Mouse (Mus musculus) lung, adult 18-20 months (tissue): ENCODE results near the gene Phpt1.

Experiments
- DNase-seq, 2 experiments: peaks; one replicate each; pipeline ENCODE4 v3.0.0; 2022; ENCODE audit warnings: mixed read lengths in 2 of 2

Gene Phpt1

DNA sequence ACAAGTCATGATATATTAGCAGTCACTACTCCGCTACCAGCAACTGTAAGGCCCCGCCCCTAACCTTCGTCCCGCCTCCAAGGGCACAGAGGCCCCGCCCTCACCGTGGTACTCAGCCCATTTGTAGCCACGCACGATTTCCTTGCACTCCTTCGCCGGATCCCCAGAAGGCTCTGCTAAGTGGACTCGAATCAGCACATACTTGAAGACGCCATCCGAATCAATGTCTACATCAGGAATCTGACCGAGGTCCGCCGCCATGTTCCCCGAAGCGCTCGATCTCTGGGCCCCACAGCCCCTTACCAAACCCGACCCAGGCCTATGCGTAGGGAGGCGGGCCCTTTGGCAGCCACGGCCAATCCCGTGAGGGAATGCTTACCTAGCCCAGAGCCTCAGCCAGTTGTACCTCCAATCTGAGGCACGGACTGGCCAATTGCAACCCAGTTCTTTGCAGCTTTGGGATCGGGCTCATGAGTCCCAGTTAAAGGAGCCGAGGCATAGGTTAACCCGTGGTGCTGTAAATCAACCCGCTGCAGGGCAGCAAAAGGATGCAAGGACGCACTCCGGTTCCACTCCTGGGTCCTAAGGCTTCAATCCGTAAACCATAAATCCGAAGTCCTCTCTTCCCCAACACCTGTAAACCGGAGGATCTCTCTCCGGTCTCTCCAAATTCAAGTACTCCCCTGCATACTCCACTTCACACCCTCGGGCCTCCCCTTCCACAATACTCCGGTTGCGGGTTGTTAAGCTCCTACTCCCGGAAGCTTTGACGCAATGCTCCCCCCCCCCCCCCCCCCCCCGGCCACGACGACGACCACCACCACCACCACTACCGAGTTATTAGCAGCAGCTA lies at the start of gene Phpt1, which contains the start of gene Mamdc4:
Phpt1 (minus strand) TSS at position 646 of the 853 bp plus-strand sequence.
Mamdc4 (minus strand) TSS at position 267 of the 853 bp plus-strand sequence.
- DNase-seq = peak; percentile 97

DNA sequence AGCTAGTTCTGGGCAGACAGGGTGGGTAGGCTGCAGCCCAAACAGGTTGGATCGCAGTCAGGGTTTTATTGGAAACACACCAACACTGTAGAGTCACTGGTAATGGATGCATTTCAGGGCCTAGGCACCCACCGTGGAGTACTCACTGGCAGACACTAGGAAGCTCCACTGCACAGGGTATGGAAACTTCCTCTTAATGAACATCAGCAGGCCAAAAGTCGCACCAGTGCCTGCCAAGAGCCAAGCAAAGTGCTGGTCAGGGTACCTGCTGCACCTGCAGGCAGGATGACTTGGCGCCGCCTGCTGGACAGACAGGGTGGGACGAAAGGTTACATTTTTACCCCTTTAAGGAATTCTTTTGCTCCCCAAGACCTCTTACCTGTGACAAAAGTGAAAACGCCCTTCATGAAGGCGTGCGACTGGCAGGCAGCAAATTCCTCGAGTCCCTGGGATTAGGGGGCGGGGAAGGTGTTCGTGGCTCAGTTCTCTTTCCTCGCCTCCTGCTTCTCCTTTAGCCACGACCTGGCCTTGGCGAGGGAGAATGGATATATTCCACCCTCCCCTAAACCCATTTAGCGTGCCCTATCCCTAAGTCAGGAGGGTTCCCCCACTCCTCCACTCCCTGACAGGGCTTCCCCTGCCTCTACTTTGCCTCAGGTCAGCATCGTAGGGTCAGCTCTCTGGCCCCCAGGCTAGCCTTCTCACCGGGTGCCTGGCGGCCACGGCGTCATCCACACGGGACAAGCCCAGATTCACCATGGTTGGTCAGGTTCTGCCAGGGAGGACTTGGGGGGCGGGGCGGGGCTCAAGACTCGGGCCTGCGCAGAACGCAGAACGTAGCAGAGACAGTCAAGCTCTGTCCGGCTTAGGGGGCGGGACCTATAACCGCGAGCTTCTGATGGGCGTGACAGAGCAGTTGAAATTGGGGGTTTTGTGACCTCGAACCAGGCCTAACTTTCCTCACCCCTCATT lies 46.5 kb upstream of the Phpt1 start, which contains the start of gene Tmem141:
Tmem141 (minus strand) TSS at position 777 of the 972 bp plus-strand sequence.
- DNase-seq = peak; percentile 93 to 96

DNA sequence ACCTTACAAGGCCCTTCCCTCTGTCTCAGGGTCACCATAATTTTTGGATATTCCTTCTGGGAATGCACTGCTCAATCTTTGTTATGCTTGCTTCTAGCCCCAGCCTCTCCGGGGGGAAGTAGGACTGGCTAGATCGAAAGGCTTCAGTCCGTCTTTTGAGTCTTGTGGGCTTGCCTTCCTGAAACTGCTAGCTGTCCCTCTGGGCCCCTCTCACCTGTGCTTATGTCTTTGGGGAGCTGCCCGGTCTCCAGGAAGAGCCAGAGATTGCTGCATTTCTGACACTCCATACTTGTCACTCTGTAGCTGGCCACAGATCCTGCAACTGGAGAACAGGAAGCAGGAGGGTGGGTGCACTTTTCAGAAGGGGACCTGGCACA lies 45.8 kb upstream of the Phpt1 start:
- DNase-seq = no peak

DNA sequence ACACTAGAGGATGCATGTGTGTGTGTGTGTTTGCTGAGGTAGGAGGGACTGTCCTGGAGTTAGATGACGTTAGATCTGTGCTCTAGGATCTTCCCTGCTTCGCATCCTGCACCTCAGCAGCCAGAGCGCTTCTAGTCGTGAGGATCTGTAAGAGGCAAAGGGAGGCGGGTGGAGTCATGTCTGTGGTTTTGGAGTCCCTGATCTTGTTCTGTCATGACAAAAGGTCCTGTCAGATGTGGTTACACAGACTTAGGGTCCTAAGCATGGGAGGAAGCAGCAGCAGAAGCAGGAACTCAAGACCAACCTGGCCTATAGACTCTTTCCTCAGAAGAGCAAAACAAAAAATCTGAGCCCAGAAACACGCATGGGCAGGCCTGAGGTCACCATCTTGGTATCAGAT lies 45.4 kb upstream of the Phpt1 start:
- DNase-seq = no peak

DNA sequence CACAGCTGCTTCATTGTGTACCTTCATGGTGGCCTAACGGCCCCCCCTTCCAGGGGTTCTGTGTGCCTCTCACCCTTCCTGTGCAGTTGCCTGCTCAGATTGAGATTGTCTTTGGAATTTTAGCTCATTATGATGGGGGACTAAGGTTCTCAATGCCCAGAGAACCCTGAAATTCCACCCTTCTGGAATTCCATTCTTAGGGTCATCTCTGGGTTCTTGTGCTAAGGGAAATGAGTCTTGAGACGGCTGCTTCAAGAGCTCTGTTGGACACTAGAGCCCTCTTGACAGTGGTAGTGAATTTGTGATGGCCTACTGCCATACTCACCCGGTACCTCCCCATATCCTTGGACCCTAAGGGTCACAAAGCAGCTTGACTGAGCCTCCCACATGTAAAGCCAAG lies 42.6 kb upstream of the Phpt1 start, which contains the start of gene Ccdc183:
Ccdc183 (minus strand) TSS at position 101 of the 400 bp plus-strand sequence.
- no peak for DNase-seq

DNA sequence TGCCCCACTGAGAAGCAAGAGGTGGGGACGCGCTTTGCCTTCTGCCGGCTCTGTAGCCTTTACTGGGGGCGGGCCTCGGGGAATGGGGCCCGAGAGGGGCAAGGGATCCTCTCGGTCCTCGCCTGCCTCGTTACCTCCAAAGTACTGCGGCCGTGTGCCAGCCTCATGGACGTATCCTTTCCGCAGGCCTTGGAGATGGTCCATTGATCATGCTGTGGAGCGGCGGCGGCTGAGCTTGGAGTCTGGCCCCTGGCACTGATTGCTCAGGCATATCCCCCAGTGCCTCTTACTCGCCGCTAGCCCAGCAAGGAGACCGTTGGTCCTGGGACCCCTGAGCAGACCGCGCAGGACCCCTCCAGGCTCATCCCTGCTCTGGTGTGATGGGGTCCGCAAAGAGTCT lies 41.4 kb upstream of the Phpt1 start:
- no peak for DNase-seq

DNA sequence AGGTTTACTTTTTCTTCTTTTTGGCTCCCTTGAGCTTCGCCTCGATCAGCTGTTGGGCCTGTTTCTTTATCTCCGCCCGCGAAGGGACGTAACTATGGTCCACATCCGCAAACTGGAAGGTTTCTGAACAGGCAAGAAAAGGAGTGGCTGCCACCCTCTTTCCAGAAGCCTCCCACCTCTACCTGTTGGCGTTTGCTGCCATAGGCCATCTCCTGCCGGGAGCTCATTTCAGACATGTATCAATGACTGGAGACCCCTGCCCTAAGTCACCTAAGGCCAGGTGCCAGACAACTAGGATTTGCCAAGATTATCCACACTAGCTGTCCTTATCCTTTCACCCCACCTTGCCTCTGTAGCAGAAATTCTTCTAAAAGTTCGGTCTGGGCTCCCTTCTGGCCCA lies 33.6 kb upstream of the Phpt1 start:
- no peak for DNase-seq

DNA sequence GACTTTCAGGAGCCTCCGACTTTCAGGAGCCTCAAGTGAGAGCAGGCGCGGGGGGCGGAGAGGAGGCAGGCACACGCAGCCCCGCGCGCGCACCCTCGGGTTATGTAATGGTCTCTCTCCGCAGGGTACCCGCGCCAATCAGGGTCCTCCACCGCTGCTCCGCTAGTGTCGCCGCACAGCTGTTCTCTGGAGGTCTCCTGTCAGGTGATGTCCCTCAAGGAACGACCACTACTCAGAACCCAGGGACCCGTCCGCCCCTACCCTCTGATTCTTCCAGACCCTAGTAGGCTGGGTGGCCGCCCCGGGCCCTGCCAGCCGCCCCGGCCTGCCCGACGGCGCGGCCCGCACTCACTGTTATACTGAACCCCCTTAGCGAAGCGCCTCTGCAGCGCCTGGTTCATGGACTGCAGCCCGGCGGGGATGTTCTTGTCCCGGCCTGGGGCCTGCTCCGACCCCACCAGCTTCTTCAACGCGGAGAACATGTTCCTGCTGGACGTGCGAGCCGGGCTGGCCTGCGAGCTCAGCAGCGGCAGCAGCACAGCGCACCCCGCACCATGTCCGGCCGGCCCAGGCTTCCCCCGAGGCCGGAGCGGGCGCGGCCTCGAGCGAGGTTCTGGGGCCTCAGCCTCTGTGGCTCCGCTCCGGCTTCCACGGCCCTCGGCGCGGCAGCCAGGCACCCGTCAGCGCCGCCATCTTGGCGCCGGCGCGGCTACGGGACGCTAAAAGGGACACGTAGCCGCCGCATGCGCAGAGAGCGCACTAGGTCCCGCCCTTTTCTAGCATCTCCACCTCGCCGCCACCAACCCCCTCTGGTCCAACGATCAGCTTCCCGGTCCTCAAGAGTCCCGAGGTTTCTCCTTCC lies 33.0 kb upstream of the Phpt1 start, which contains the start of gene Rabl6:
Rabl6 (minus strand) TSS at position 761 of the 862 bp plus-strand sequence.
- DNase-seq = peak; percentile 87 to 88

DNA sequence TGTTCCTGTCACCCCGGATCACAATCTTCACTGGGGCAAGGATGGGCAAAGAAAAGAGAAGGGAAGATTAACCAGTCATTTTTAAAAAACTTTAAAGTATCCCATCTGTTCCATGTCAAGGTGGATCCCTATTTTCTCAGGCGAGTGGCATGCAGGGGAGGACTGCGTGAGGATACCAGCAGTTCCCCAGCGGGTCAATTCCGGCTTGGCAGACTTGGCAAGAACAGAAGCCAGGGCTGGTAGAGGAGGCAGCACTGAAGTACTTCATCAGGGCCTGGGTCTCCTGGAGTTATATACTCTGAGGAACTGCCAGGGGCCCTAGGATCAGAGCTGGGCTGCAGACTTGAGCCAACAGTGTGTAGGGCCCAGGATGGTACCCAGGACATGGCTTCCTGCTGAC lies 27.5 kb upstream of the Phpt1 start:
- no peak for DNase-seq

DNA sequence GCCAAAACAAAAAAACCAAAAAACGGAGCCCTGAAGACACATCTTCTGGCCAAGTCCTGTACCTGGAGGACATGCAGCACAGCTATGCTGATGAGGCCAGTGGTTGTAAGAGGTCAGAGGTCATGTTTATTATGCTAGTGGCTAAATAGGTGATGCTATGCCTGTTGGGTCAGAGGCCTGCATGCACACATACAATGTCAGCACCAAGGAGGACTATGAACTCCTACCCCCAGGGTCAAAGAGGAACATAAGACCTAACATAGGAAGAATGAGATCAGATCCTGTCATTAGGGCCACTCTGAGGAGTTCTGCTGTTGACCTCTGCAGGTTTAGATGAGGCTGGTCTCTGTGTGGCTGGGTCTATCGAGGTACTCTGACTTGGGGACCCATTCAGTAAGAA lies 25.0 kb upstream of the Phpt1 start:
- DNase-seq = no peak

DNA sequence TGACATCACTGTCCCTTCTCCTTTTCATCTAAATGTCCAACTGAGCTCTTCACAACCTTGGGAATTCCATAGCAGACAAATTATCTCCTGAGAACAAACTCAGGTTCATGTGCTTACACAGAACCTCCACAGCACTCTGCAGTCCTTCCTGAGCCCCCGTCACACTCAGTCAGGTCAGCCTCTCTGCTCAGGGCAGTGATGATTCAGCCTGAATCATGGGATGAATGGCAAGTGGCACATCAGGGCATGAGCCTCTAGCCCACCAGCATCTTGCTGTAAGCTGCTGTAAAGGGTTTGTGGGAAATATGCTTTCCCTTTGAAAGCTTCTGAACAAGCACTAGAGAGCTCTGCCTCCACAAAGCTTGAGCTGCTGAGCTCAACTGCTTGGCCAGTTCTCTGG lies 23.7 kb upstream of the Phpt1 start:
- no peak for DNase-seq

DNA sequence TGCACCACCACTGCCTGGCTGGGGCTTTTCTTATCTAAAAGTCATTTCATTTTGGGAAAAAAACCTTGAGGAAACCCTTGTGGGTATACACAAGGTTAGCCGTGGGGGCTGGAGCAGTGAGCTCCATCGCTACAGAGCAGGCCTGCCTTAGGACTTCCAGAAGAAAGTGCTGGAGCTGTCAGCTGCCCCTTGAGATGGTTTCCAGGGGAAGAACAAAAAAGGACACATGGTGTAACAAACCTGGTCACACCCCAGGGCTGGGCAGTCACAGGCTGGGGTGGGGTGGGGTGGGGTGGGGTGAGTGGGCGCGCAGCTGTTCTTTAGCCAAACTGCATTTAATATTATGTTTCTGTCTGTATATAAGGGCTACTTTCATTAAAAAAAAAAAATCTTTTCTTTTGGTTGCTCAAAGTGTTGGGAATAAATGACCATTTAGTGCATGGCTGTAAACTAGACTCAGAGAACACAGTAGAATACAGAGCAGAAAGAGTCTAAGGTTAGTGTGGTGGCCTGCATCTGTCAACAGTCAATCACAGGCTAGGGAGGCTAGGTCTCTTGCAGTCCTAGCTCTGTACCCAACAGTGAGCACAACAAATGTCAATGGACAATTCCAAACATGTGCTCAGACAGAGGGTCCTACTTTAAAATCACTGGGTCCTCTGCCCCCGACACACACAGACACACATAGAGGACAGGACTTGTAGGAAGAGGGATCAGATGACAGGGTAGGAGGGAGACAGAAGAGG lies 21.9 kb upstream of the Phpt1 start:
- no peak for DNase-seq

DNA sequence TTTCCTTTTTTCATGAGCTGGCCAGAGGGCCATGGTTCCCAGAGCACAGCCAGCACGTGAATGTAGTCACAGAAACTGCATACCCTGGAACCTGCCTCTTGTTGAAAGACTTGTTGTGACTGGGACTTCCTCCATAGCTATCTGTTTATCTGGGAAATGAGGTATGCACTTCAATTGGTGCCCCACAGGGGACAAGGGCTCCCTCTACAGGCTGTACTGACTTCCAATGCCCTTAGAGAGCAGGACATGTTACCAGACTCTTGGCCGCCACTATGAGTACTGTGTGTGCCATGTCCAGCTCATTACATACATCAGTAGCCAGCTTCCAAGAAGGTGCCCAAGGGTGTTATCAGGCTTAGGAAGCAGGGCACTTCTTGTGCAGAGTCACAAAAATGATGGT lies 16.8 kb upstream of the Phpt1 start:
- peak; percentile 42 to 61 for DNase-seq

DNA sequence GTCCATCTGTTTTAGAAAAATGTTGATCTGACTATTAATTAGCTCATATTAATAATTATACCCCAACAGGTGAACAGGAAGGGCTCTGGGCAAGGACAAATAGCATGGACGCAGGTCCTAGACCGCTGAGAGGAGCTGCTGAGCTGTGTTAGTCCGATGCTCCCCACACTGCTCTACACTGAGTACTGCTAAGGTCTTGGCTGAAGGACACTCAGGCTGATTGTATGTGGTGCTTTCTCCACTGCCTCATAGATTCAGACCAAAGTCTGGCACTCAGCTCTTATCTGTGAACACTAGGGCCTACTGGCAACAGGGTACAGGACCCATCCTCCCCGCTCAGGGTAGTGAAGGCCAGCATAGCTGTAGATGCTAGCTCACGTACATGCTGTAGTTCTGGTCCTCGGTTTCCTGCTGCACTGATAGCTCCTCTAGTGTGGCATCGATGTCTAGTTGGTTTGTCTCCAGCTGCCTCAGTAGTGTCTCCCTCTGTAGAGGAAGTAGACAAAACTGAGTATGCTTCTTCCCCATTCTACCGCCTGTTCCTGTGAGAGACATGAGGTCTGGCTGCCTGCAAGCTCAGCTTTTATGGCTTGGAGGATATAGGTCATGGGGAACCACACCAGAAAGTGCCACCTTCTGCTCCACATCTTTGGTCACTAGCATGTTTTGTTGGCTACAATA lies 13.3 kb upstream of the Phpt1 start:
- no peak for DNase-seq

DNA sequence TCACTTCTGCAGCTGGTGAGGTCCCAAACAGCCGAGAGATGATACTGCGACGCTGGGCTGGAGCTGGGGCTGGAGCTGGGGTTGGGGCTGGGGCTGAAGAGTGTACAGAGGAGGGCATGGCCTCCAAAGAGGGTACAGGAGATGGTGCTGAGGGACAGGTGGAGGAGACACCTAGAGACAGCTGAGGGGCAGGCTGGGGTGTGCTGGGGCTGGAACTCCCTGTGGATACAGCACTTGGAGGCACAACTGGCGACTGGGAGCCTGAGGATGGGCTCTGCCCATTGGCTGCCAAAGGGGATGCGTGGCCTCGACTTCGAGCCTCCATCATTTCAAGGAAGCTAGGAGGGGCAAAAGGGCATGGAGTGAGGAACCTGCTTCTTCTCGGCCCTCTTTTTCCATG lies 12.3 kb upstream of the Phpt1 start:
- no peak for DNase-seq

DNA sequence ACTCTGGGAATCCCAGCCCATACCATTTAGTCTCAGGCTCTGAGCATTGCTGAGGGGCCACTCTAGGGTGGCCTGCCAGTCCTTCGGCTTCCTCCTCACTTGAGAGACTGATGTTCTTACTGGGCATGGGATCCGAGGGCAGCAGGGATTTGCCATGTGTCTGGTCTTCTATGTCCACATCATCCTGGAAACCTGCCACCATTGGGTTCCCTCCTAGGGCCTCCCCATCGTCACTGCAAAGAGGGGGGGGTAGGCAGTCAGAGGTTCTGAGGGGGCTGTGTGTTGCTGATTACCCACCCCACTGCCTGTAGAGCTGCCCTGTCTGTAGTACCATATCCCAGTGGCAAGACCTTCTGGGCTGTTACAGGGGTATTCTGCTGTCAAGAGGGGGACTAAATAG lies 10.6 kb upstream of the Phpt1 start:
- DNase-seq = no peak

DNA sequence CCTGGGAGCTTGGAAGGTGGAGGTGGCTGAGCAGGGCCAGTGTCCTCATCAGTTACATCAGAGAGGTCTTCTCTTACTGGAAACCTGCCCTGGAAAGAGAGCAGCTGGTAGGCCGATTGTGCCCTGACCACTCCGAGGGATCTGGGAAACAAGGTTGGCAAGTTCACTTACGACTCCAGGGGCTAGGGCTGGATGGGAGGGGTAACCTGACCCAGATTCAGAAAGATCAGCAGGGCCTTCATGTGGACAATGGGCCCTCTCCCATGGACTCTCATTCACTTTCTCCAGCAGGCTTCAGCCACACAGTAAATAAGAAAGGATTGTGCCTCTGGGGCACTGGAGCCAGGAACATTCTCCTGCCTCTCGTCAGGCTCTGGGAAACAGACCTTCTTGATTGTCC lies 9.8 kb upstream of the Phpt1 start:
- DNase-seq = no peak

DNA sequence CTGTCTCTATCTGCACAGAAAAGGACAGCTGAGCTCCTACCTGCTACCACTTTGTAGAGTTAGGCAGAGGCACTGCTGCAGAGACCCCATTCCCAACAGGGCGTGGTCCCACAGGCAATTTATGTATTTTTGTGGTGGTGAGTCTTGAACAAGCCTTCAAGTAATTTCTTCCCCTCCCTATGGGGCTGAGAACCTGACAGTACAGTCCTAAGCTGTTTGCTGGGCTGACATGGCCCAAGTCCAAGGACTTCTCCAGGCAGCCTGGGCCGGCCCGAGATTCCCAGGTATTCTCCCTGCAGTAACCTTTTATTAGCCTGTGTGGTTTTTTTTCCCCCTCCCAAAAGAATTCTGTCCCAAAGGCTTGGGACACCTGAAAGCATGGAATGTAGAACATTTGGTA lies 9.1 kb upstream of the Phpt1 start:
- no peak for DNase-seq

DNA sequence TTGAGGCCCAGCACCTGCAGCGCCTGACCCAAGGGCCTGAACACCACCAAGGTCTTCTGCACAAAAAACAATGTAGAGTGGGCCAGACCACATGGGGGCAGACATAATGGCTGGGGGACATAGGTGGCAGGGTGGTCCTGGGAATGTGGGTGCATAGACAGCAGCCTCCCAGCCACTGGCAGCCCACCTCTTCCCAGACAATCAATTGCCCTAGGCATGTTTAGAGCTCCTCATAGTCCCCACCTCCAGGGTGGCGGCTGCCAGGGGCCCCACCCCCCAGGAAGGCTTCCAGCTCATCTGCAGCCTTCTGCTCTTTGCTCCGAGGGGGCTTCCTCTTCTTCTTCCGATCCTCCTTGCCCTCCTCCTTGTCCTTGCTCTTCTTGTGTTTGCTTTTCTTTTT lies 8.5 kb upstream of the Phpt1 start:
- no peak for DNase-seq

DNA sequence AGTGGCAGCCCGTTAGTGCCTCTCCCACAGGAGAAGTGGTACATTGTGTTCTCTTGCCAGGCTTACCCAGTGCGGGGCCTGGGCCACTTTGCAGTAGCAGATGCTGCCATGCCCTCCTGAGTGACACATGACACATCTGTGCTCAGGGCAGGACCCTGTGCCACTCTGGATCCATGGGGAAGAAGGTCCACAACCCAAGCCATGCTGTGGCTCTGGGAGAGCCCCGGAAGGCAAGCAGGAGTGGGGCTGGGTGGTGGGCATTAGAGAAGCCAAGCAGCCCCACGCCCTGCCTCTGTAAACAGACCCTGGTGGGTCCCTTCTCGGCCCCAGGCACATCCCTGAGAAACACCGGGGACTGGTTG lies 8.1 kb upstream of the Phpt1 start:
- DNase-seq = no peak

DNA sequence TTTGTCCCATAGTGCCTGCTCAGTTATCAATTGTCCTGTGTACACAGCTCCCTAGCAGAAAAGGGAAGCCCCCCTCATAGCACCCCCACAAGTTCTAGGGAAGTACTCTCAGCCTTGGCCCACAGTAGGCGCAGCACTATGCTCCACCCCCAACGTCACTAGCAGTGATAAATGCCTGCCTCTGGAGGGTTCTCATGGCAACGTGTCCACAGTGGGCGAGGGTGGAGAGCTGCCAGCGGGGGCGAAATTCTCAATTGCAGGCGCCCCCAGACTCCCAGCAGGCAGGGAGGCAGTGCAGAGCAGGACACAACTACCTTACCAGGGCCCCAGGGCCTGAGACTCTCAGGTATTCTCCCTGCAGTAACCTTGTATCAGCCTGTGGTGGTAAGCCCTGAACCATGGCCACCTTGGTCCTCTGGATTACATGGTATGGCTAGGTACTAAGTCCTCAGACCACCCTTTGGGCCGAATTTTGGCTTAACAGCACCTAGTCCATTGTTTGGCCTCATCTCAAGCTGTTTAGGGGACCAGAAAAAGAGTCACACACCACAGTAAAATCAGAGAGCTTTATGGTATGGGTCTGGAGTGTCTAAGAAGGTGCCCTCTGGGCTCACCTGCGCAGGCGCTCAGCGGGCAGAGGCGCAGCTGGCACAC lies 7.6 kb upstream of the Phpt1 start:
- no peak for DNase-seq
